Mouse (Mus musculus) thymus, adult 2 months (tissue): ENCODE measurements at regions not wholly inside any gene's neighbourhood (a gene's known extent, or its start where the extent isn't known, plus 50 kb on each side); places are given as distances from the start of the nearest gene placed in this dataset.
A peak's percentile ranks its signal among the peaks of the same experiment; 100 is the strongest.

Experiments used
- DNase-seq: peaks from one replicate; pipeline ENCODE4 v3.0.0; 2021
- H3K27ac ChIP-seq: fragments of 200-500 bp; 2 replicates; pipeline ENCODE4 v1.5.1; 2012; ENCODE audit warnings: low read length, control low read depth; ENCODE audit not compliant: control insufficient read depth, insufficient read depth
- H3K27me3 ChIP-seq: fragments of 200-500 bp; 2 replicates; pipeline ENCODE4 v1.6.1; 2012; ENCODE audit warnings: mild to moderate bottlenecking, low read length, moderate library complexity, mixed read lengths; ENCODE audit not compliant: control insufficient read depth, insufficient read depth
- H3K36me3 ChIP-seq: fragments of 200-500 bp; 2 replicates; pipeline ENCODE4 v1.6.1; 2012; ENCODE audit warnings: mild to moderate bottlenecking, low read length, moderate library complexity; ENCODE audit not compliant: control insufficient read depth, insufficient read depth
- H3K4me1 ChIP-seq: fragments of 200-500 bp; replicated peaks from 2 replicates; pipeline ENCODE4 v1.6.1; 2012; ENCODE audit warnings: low read length; ENCODE audit not compliant: control insufficient read depth, insufficient read depth
- H3K4me3 ChIP-seq: fragments of 200-500 bp; 2 replicates; pipeline ENCODE4 v1.5.1; 2012; ENCODE audit warnings: mild to moderate bottlenecking, low read length, control low read depth, moderate library complexity; ENCODE audit not compliant: control insufficient read depth, insufficient read depth
- CTCF ChIP-seq: fragments of 200-500 bp; IDR thresholded peaks from 2 replicates; pipeline ENCODE4 v1.5.1; 2012; ENCODE audit warnings: mild to moderate bottlenecking, control low read depth, low read length, moderate library complexity, borderline replicate concordance; ENCODE audit not compliant: control insufficient read depth, poor library complexity, insufficient read depth; ENCODE audit errors: extremely low read depth
- POLR2A ChIP-seq: fragments of 200-500 bp; IDR thresholded peaks from 2 replicates; pipeline ENCODE4 v1.6.1; 2012; ENCODE audit warnings: mild to moderate bottlenecking, low read length, control low read depth, moderate library complexity; ENCODE audit not compliant: control insufficient read depth, poor library complexity, insufficient read depth; ENCODE audit errors: extremely low read depth
- WGBS: fragments of 180-500 bp; shearing (Covaris S2); methylation state at CpG from one replicate; pipeline ENCODE4 v1.1.7; 2018; 5-methylcytosine and 5-hydroxymethylcytosine counted together

DNA sequence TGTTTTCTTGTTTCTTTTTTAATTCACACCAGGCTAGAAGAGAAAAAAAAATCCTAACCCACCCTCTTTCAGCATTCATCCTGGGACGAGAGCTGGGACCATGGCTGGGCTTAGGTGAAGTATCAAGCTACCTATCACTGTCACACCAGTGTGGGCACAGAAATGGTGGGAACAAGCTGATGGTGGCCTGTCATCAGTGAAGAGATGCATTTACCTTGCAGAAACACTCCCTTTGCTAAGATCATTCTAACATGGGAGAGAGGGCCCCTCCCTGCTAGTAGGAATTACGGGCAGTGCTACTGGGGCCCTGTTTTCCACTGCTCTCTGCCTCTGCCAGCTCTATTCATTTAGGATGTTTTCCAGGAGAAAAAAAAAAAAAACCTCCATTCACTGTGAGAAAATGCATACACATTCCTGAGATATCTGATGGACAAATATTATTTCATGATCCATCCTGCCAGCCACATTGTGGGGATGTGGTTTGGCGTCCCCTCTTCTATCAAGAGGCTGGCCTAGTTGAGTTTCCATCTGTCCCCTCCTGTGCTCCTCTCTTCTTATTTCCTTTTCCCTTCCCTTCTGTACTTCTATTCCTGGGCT is 94.6 kb upstream of the Cd93 start:
- 90% methylated on average over 3 of the region's 3 CpGs for WGBS
- DNase-seq = no peak
- no peaks in the 10 kb centered on the region for H3K4me1 ChIP-seq
- H3K4me3 ChIP-seq = no peak overlapping the region
- TF ChIP-seq POLR2A (no peak), CTCF (no peak)
- H3K27me3 ChIP-seq = no peaks in the 10 kb centered on the region
- H3K36me3 ChIP-seq = no peaks in the 10 kb centered on the region
- no peak overlapping the region for H3K27ac ChIP-seq

GRCm38 (mm10) chr2:148537251-148537650 is 93.9 kb upstream of the Cd93 start:
- TF ChIP-seq POLR2A (no peak), CTCF (no peak)
- H3K27ac ChIP-seq = no peak overlapping the region
- H3K27me3 ChIP-seq = no peaks in the 10 kb centered on the region
- H3K4me3 ChIP-seq = no peak overlapping the region
- WGBS = 94% methylated on average over 5 of the region's 5 CpGs
- H3K4me1 ChIP-seq = no peaks in the 10 kb centered on the region
- H3K36me3 ChIP-seq = no peaks in the 10 kb centered on the region
- DNase-seq = no peak

DNA sequence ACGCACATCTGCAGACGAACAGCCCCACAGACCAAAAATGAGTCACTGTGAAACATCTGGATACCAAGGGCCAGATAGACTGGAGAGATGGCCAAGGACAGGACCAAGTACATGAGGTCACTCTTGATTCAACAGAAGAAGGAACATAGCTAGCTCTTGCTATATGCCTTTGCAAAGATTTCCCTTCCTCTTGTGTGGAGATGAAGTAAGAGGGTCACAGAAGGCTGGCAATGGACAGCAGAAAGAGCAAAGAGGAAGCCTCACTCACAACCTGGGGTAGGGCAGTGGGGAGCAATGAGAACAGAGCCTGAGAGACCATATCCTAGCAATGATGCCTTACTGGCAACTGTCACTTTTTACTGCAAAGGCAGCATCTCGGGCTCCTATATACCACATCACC is 93.2 kb upstream of the Cd93 start:
- no peak overlapping the region for H3K27ac ChIP-seq
- DNase-seq = no peak
- WGBS = 96% methylated on average over 3 of the region's 3 CpGs
- no peaks in the 10 kb centered on the region for H3K27me3 ChIP-seq
- no peaks in the 10 kb centered on the region for H3K4me1 ChIP-seq
- H3K36me3 ChIP-seq = no peaks in the 10 kb centered on the region
- H3K4me3 ChIP-seq = no peak overlapping the region
- TF ChIP-seq CTCF (no peak), POLR2A (no peak)

GRCm38 (mm10) chr2:148535562-148536180 is 92.3 kb upstream of the Cd93 start:
- H3K36me3 ChIP-seq = no peaks in the 10 kb centered on the region
- 75% methylated on average over 5 of the region's 5 CpGs for WGBS
- H3K27me3 ChIP-seq = no peaks in the 10 kb centered on the region
- no peak for TF ChIP-seq POLR2A
- TF ChIP-seq CTCF = no peak
- no peak overlapping the region for H3K4me3 ChIP-seq
- H3K4me1 ChIP-seq = no peaks in the 10 kb centered on the region
- no peak overlapping the region for H3K27ac ChIP-seq
- DNase-seq = peak; percentile 4

- WGBS = 66% methylated on average over 4 of the region's 4 CpGs
Measured at GRCm38 (mm10) chr2:148532051-148532450, 88.7 kb upstream of the Cd93 start.

GRCm38 (mm10) chr2:148530546-148530945 is 87.2 kb upstream of the Cd93 start:
- Histone ChIP-seq H3K4me3 (no peak overlapping the region), H3K36me3 (no peaks in the 10 kb centered on the region), H3K27me3 (no peaks in the 10 kb centered on the region), H3K4me1 (no peaks in the 10 kb centered on the region), H3K27ac (no peak overlapping the region)
- 90% methylated on average over 4 of the region's 4 CpGs for WGBS
- no peak for DNase-seq
- TF ChIP-seq POLR2A = no peak
- no peak for TF ChIP-seq CTCF

More at GRCm38 (mm10) chr2:148532051-148532450, 88.7 kb upstream of the Cd93 start:
- Histone ChIP-seq H3K4me3 (no peak overlapping the region), H3K27ac (no peak overlapping the region), H3K4me1 (no peaks in the 10 kb centered on the region), H3K27me3 (no peaks in the 10 kb centered on the region), H3K36me3 (no peaks in the 10 kb centered on the region)
- DNase-seq = no peak
- TF ChIP-seq POLR2A (no peak), CTCF (no peak)

- WGBS = 91% methylated on average over 2 of the region's 2 CpGs
- H3K4me1 ChIP-seq = no peaks in the 10 kb centered on the region
- no peaks in the 10 kb centered on the region for H3K27me3 ChIP-seq
Measured at GRCm38 (mm10) chr2:148529900-148530299, 86.5 kb upstream of the Cd93 start.

More at GRCm38 (mm10) chr2:148529900-148530299, 86.5 kb upstream of the Cd93 start:
- no peak overlapping the region for H3K4me3 ChIP-seq
- no peak overlapping the region for H3K27ac ChIP-seq
- TF ChIP-seq CTCF (no peak), POLR2A (no peak)
- DNase-seq = no peak
- H3K36me3 ChIP-seq = no peaks in the 10 kb centered on the region
